Mouse (Mus musculus) v-Abl transformed pro-B cells (cell line): ENCODE results near the gene Hic1.

Source experiments
- in situ Hi-C, 2 experiments: fragments of 400-800 bp; cut with MboI; formaldehyde crosslinking; loops; one replicate each; pipeline ENCODE4 v1.15.1; 2025; ENCODE audit not compliant: unreplicated experiment in 2 of 2

The Hic1 gene

GRCm38 (mm10) chr11:75193256-75194071 is 24.1 kb upstream of the Hic1 start, which contains the start of gene Rtn4rl1:
Rtn4rl1 (plus strand) TSS chr11:75193783.
- in situ Hi-C loops: loop anchor here (5.0 to 25.0 kb wide), 4 partner anchors 34 to 294 kb away; partner anchors contain the start of gene Prpf8 (in 1 of the 2)

- in situ Hi-C loops: loop anchor here (5.0 to 25.0 kb wide), 4 partner anchors 35 to 295 kb away; partner anchors contain the start of gene Prpf8 (in 1 of the 2)
Observed at GRCm38 (mm10) chr11:75192336-75193214, 23.3 kb upstream of the Hic1 start.

- in situ Hi-C loops: loop anchor here (5.0 to 25.0 kb wide), 4 partner anchors 35 to 295 kb away; partner anchors contain the start of gene Prpf8 (in 1 of the 2)
Observed at GRCm38 (mm10) chr11:75191841-75192240, 22.5 kb upstream of the Hic1 start.

- in situ Hi-C loops: loop anchor here (5.0 to 25.0 kb wide), 4 partner anchors 36 to 296 kb away; partner anchors contain the start of gene Prpf8 (in 1 of the 2)
Observed at GRCm38 (mm10) chr11:75190905-75191441, 21.7 kb upstream of the Hic1 start, which contains the start of gene Dph1. Dph1 (minus strand) TSS chr11:75191241.

GRCm38 (mm10) chr11:75190371-75190724 is 21.0 kb upstream of the Hic1 start:
- in situ Hi-C loops: loop anchor here (5.0 to 25.0 kb wide), 4 partner anchors 37 to 297 kb away; partner anchors contain the start of gene Prpf8 (in 1 of the 2)

- in situ Hi-C loops: loop anchor here (5.0 to 25.0 kb wide), 5 partner anchors 37 to 385 kb away; partner anchors contain the start of gene Prpf8 (in 1 of the 2)
Observed at GRCm38 (mm10) chr11:75189713-75190370, 20.5 kb upstream of the Hic1 start.

- in situ Hi-C loops: loop anchor here (5.0 to 25.0 kb wide), 3 partner anchors 217 to 390 kb away; partner anchors contain the start of gene Prpf8 (in 1 of the 2)
Observed at GRCm38 (mm10) chr11:75184986-75185385, 15.7 kb upstream of the Hic1 start.

- in situ Hi-C loops: loop anchor here (5.0 to 25.0 kb wide), 3 partner anchors 218 to 390 kb away; partner anchors contain the start of gene Prpf8 (in 1 of the 2)
Observed at GRCm38 (mm10) chr11:75184573-75184972, 15.3 kb upstream of the Hic1 start.

GRCm38 (mm10) chr11:75183917-75184570 is 14.7 kb upstream of the Hic1 start:
- in situ Hi-C loops: loop anchor here (5.0 to 25.0 kb wide), 3 partner anchors 218 to 391 kb away; partner anchors contain the start of gene Prpf8 (in 1 of the 2)

GRCm38 (mm10) chr11:75178672-75179208 is 9.4 kb upstream of the Hic1 start, which contains the start of gene Ovca2:
Ovca2 (minus strand) TSS chr11:75178835.
- in situ Hi-C loops: loop anchor here in 1 of 2 experiments (25.0 kb wide), 1 partner anchor 309 kb away; the partner anchor contains the start of gene Prpf8

- in situ Hi-C loops: loop anchor here in 1 of 2 experiments (25.0 kb wide), 1 partner anchor 309 kb away; the partner anchor contains the start of gene Prpf8
Observed at GRCm38 (mm10) chr11:75178011-75178410, 8.7 kb upstream of the Hic1 start.

GRCm38 (mm10) chr11:75174574-75174973 is 5.3 kb upstream of the Hic1 start:
- in situ Hi-C loops: loop anchor here (5.0 kb wide), 1 partner anchor 192 kb away; no protein-coding TSS in a partner anchor

- in situ Hi-C loops: loop anchor here (5.0 kb wide), 1 partner anchor 191 kb away; no protein-coding TSS in a partner anchor
Observed at GRCm38 (mm10) chr11:75173799-75174165, 4.5 kb upstream of the Hic1 start.

- in situ Hi-C loops: loop anchor here (5.0 kb wide), 1 partner anchor 191 kb away; no protein-coding TSS in a partner anchor
Observed at GRCm38 (mm10) chr11:75173095-75173798, 3.9 kb upstream of the Hic1 start.

- in situ Hi-C loops: loop anchor here (5.0 kb wide), 1 partner anchor 190 kb away; no protein-coding TSS in a partner anchor
Observed at GRCm38 (mm10) chr11:75172151-75173094, 3.1 kb upstream of the Hic1 start.

- in situ Hi-C loops: loop anchor here (5.0 kb wide), 1 partner anchor 189 kb away; no protein-coding TSS in a partner anchor
Observed at GRCm38 (mm10) chr11:75171186-75171865, 2.0 kb upstream of the Hic1 start.
